Mouse (Mus musculus): ENCODE results near the gene Tnfrsf13b. TPM values are rescaled to one million over a fixed set of nuclear protein-coding genes. Genes with fewer than 3 reads are reported as not detected.
A peak's percentile ranks its signal among the peaks of the same experiment; 100 is the strongest.

Gene Tnfrsf13b
- total and polyA plus RNA-seq, 3 experiments: 0.25 to 4.4 (median 0.70) TPM

DNA sequence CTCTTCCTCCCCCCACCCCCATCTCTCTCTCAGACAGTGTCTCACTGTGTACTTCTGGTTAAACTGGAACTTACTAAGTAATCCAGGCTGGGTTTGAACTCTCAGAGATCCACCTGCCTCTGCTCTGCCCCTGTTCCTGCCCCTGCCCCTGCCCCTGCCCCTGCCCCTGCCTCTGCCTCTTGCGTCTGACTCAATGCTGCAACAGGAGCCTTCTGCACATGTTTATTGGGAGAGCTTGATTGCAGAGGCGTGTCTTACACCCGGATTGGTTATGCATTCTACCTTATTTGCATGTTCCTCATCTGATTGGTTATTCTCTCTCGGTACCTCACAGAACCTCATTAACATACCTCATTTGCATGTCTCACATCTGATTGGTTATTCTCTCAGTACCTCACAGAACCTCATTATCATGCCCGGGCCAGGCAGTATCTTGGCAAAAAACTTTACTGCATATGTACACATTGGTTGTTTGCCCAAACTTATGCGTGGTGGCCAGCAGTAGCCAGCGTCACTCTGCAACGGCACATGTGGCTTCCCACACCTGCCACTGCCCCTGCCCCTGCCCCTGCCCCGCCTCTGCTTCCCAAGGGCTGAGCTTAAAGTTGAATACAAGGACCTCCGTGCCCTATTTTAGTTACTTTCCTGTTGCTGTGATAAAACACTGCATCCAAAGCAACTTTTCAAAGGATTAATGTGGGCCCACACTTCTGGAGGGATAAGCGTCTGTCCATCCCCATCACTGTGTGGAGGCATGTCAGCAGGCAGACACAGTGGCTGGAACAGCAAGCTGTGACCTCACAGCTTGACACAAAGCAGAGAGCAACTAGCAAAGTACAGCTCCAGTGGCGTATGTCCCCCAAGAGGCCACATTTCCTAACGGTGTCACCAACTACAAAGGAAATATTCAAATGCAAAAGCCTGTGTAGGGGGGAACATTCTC lies 23.9 kb upstream of the Tnfrsf13b start:
- no peak for TF ChIP-seq POLR2A (IDR thresholded peaks at IDR 0.05; ENCODE audit: insufficient read depth, low read depth, low read length)
- no peak for TF ChIP-seq CTCF (IDR thresholded peaks at IDR 0.05)
- TF ChIP-seq EP300 (IDR thresholded peaks at IDR 0.05; ENCODE audit: insufficient read depth, low read depth, low read length): no peak
- no peak overlapping the region for H3K4me3 ChIP-seq
- H3K36me3 ChIP-seq (ENCODE audit: control insufficient read depth, insufficient read depth, low read length): no peaks in the 10 kb centered on the region
- no peak overlapping the region for H3K27ac ChIP-seq
- H3K9ac ChIP-seq (ENCODE audit: low read depth, low read length): no peak overlapping the region
- DNase-seq: no peak
- no peaks in the 10 kb centered on the region for H3K27me3 ChIP-seq (ENCODE audit: control insufficient read depth, insufficient read depth, low read length)
- no peaks in the 10 kb centered on the region for H3K79me2 ChIP-seq (replicated peaks; ENCODE audit: control insufficient read depth, insufficient read depth, low read length)
- intact Hi-C loops (cut with DNase I): loop anchor here (10.0 kb wide), 1 partner anchor 728 kb away; no protein-coding TSS in a partner anchor
- WGBS: 70% methylated on average over 13 of the region's 13 CpGs
- no peaks in the 10 kb centered on the region for H3K4me1 ChIP-seq (ENCODE audit: control insufficient read depth, insufficient read depth, low read length)

DNA sequence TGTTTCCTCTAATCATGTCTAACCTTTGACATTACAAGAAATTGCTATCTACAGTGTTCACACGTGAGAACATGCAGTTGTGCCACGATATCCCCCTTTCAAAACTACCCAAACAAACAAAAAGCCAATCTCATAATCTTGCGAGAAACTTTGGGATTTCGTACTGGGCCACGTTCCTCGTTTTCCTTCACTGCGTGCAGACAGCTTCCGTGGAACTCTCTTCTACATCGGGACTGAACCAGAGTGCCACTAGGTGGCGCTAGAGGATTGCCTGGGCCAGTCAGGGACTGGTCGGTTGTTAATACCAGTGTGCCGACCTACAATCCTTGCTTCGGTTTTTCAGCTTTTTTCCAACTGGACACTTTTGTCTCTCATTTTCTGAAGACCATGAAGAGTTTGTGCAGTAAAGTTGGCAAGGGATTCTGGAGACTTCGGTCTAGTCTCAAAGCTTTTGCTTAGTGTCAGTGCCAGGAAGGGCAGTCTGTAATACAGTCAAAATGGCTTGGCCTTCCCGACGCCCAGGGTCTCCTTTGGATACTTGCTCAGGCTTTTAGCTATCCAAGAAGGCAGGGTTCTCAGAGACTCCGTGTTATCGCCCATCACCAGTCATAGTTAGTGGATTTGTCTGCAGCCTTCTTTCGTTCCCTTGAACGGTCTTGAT lies 22.2 kb upstream of the Tnfrsf13b start:
- intact Hi-C loops (cut with DNase I): loop anchor here (1.0 to 10.0 kb wide), 3 partner anchors 50 to 730 kb away; no protein-coding TSS in a partner anchor
- Histone ChIP-seq H3K9ac (ENCODE audit: low read depth, low read length) (no peak overlapping the region), H3K27ac (no peak overlapping the region), H3K79me2 (replicated peaks; ENCODE audit: control insufficient read depth, insufficient read depth, low read length) (no peaks in the 10 kb centered on the region), H3K36me3 (ENCODE audit: control insufficient read depth, insufficient read depth, low read length) (no peaks in the 10 kb centered on the region), H3K4me3 (no peak overlapping the region), H3K4me1 (ENCODE audit: control insufficient read depth, insufficient read depth, low read length) (no peaks in the 10 kb centered on the region), H3K27me3 (ENCODE audit: control insufficient read depth, insufficient read depth, low read length) (no peaks in the 10 kb centered on the region)
- 19% methylated on average over 20 of the region's 20 CpGs for WGBS
- peak; percentile 81 to 83 for DNase-seq
- peak; percentile 95 for TF ChIP-seq EP300 (IDR thresholded peaks at IDR 0.05; ENCODE audit: insufficient read depth, low read depth, low read length)
- TF ChIP-seq POLR2A (IDR thresholded peaks at IDR 0.05; ENCODE audit: insufficient read depth, low read depth, low read length): no peak

DNA sequence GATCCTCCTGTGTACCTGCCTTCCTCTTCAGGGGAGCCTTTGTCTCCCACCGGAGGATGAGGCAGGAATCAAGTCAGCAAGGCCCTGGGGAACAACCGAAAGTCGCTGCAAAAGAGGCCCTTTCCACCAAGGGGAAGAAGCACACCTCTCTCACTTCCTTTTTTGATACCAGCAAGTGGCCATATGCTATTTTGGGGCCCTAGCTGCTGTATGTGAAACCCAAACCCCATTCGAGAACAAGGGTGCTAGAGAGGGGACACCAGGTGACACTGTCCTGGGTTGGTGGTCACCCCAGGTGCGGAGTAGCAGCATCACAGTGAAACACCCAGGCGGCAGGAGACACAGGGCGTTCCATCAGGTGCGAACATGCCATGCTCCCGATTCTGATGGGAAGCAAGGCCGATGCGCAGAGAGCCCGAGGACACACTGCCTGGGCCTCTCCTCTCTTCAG lies 17.6 kb upstream of the Tnfrsf13b start:
- H3K4me1 ChIP-seq (ENCODE audit: control insufficient read depth, insufficient read depth, low read length): no peaks in the 10 kb centered on the region
- intact Hi-C loops (cut with DNase I): loop anchor here (5.0 to 10.0 kb wide), 3 partner anchors 278 to 734 kb away; no protein-coding TSS in a partner anchor
- WGBS: 76% methylated on average over 12 of the region's 12 CpGs
- no peak overlapping the region for H3K27ac ChIP-seq
- peak in 1 of 2 experiments; percentile 28 for DNase-seq
- no peaks in the 10 kb centered on the region for H3K36me3 ChIP-seq (ENCODE audit: control insufficient read depth, insufficient read depth, low read length)
- H3K9ac ChIP-seq (ENCODE audit: low read depth, low read length): no peak overlapping the region
- H3K27me3 ChIP-seq (ENCODE audit: control insufficient read depth, insufficient read depth, low read length): no peaks in the 10 kb centered on the region
- H3K79me2 ChIP-seq (replicated peaks; ENCODE audit: control insufficient read depth, insufficient read depth, low read length): no peaks in the 10 kb centered on the region
- no peak overlapping the region for H3K4me3 ChIP-seq
- TF ChIP-seq CTCF (IDR thresholded peaks at IDR 0.05): no peak
- TF ChIP-seq POLR2A (IDR thresholded peaks at IDR 0.05; ENCODE audit: insufficient read depth, low read depth, low read length): no peak
- no peak for TF ChIP-seq EP300 (IDR thresholded peaks at IDR 0.05; ENCODE audit: insufficient read depth, low read depth, low read length)

DNA sequence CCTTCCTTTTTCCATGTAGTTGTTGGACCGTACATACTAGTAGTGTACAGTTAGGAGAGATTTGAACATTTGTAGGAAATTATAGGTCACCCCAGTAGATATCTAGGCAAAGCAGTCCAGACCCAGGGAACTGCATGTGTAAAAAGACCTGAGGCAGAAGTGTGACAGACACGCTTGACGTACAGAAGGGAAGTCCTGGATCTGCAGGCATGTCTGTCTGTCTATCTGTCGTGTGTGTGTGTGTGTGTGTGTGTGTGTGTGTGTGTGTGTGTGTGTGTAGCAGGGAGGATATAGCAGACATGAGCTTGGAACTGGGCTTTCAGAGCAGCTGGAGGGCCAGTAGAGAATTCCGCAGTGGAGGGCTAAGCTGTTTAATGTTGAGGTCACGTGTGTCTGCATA lies 16.8 kb upstream of the Tnfrsf13b start:
- H3K27me3 ChIP-seq (ENCODE audit: control insufficient read depth, insufficient read depth, low read length): no peaks in the 10 kb centered on the region
- no peak for DNase-seq
- H3K9ac ChIP-seq (ENCODE audit: low read depth, low read length): no peak overlapping the region
- no peaks in the 10 kb centered on the region for H3K4me1 ChIP-seq (ENCODE audit: control insufficient read depth, insufficient read depth, low read length)
- no peaks in the 10 kb centered on the region for H3K36me3 ChIP-seq (ENCODE audit: control insufficient read depth, insufficient read depth, low read length)
- WGBS: 73% methylated on average over 6 of the region's 6 CpGs
- H3K27ac ChIP-seq: no peak overlapping the region
- intact Hi-C loops (cut with DNase I): loop anchor here (5.0 to 10.0 kb wide), 3 partner anchors 278 to 735 kb away; no protein-coding TSS in a partner anchor
- H3K79me2 ChIP-seq (replicated peaks; ENCODE audit: control insufficient read depth, insufficient read depth, low read length): no peaks in the 10 kb centered on the region
- H3K4me3 ChIP-seq: no peak overlapping the region
- no peak for TF ChIP-seq CTCF (IDR thresholded peaks at IDR 0.05)
- TF ChIP-seq EP300 (IDR thresholded peaks at IDR 0.05; ENCODE audit: insufficient read depth, low read depth, low read length): no peak
- no peak for TF ChIP-seq POLR2A (IDR thresholded peaks at IDR 0.05; ENCODE audit: insufficient read depth, low read depth, low read length)

DNA sequence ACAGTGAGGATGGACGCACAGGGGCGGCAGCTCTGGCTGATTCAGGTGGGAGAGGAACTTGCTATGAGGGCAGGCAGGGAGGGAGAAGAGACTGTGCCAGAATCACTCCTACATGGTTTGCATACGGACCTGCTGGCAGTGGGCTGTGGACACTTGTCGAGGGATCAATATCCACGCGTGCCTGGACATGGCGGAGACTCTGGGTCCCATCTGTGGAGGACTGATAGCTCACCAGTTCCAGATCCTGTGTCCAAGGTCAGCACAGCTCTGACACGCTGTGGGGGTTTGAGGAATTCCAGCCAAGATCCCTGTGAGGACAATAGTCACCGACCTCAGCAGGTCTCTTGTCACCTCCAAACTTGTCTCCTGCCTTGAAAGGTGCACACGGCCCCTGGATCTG lies 16.4 kb upstream of the Tnfrsf13b start:
- TF ChIP-seq CTCF (IDR thresholded peaks at IDR 0.05): no peak
- TF ChIP-seq EP300 (IDR thresholded peaks at IDR 0.05; ENCODE audit: insufficient read depth, low read depth, low read length): no peak
- no peak for TF ChIP-seq POLR2A (IDR thresholded peaks at IDR 0.05; ENCODE audit: insufficient read depth, low read depth, low read length)

More for the DNA sequence above, 16.4 kb upstream of the Tnfrsf13b start:
- intact Hi-C loops (cut with DNase I): no loop called here
- H3K79me2 ChIP-seq (replicated peaks; ENCODE audit: control insufficient read depth, insufficient read depth, low read length): no peaks in the 10 kb centered on the region
- no peak for DNase-seq
- H3K4me1 ChIP-seq (ENCODE audit: control insufficient read depth, insufficient read depth, low read length): no peaks in the 10 kb centered on the region
- no peaks in the 10 kb centered on the region for H3K36me3 ChIP-seq (ENCODE audit: control insufficient read depth, insufficient read depth, low read length)
- H3K27me3 ChIP-seq (ENCODE audit: control insufficient read depth, insufficient read depth, low read length): no peaks in the 10 kb centered on the region
- WGBS: 66% methylated on average over 10 of the region's 10 CpGs
- no peak overlapping the region for H3K9ac ChIP-seq (ENCODE audit: low read depth, low read length)
- no peak overlapping the region for H3K27ac ChIP-seq
- H3K4me3 ChIP-seq: no peak overlapping the region

All from heart, adult 2 months (tissue).